Mouse (Mus musculus) spleen, postnatal 4 days (tissue): ENCODE results near the gene Ctnna2.

Experiments
- DNase-seq, 2 experiments: peaks; one replicate each; pipeline ENCODE4 v3.0.0; 2022; ENCODE audit warnings: low spot score in 2 of 2

The Ctnna2 gene

GRCm38 (mm10) chr6:77979241-77979961 is at the start of gene Ctnna2:
Ctnna2 (minus strand) TSS chr6:77979699.
- DNase-seq = peak in 1 of 2 experiments; percentile 58

DNA sequence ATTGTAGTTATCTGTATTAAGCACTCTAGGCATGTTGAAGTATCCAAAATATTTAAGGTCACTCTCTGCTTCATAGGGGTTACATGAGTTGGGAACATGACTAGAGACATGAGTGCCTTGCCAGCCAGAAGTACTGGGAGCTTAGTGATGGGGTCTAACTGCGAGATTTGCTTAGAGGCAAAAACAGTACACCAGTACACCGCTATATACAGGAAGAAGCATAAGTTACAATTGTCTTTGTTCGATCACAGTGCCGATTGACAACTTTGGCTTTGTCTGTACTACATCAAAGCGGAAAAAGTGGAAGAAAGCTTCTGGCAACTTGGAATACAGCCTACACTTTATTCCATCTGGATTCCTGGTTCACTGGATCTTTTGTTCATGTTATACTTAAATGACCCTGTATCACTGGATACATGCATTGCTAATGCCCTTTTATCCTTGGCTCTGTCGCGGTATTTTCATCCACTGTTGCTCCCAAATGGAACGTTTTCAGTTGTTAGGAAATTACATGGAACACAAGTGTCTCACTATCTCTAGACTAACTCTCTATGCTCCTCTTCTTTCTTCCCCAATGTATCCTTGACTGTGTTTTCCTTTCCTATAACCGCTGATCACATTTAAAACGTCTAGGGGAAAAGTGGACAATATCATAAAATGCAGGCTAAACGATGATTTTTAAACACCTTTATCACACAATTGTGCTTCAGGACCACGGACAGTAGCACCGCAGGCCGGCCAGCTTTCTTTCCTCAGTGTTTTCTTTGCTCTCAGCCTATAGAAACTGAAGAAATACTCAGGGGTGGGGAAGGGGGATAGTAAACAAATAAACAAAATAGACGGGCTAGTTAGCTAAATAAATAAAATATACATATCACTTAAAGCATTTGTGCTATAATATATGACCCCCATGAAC is 896 bp upstream of the Ctnna2 start:
- no peak for DNase-seq

GRCm38 (mm10) chr6:77978476-77979240 is 841 bp downstream of the Ctnna2 start:
- no peak for DNase-seq

DNA sequence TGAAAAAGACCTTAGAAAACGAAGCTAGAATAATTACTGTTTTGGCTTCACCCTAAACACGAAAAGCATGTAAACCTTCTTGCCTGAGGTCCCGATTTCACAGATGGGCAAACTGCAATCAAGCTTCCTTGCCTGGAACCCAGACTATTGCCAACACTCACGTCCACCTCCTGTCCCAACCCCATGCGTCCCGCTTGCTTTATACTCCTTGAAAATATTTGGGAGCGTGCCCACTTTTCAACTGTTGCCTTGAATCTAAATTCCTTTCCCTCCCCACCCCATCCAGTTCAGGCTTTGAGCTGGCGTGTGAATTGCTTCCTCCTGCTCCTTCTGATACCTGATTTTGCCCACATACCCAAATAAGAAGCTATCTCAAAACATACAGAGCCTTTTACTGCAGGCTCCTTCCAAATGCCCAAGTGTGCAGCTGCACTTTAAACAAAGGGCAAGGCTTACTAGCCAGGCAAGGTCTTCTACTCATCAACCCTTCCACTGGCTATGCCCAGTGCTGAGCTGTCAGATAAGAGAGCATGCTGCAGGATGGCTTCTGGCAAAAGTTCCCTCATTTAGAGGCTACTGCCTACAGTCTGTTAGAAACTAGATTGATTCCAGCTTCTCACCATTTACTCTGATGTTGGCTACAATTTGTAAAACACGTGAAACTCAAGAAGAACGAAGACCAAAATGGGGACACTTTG is 8.8 kb downstream of the Ctnna2 start:
- no peak for DNase-seq

- DNase-seq = no peak
These were observed 9.7 kb downstream of the Ctnna2 start for GRCm38 (mm10) chr6:77969774-77970173.

DNA sequence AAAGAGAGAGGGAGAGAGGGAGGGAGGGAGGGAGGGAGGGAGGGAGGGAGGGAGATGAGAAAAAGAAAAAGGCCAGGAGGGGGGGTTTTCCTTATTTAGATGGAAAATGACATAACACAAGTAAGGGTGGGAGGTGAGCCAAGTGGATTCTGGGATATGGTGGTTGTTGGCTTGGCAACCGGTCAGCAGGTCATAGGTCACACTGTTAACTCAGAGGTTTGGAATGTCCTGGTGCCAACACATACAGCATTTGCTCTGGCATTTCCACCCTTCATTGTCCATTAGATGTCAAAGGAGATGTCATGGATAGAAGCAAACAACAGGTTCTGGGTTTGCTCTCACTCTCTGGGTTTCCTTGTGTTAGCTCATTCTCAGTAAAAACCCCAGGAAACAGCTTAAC is 17.5 kb downstream of the Ctnna2 start:
- DNase-seq = no peak

GRCm38 (mm10) chr6:77951276-77951675 is 28.2 kb downstream of the Ctnna2 start:
- DNase-seq = no peak

GRCm38 (mm10) chr6:77950690-77951089 is 28.8 kb downstream of the Ctnna2 start:
- no peak for DNase-seq

- no peak for DNase-seq
These were observed 50.1 kb downstream of the Ctnna2 start for GRCm38 (mm10) chr6:77929375-77929774.

GRCm38 (mm10) chr6:77873150-77873549 is 106.3 kb downstream of the Ctnna2 start:
- DNase-seq = no peak

DNA sequence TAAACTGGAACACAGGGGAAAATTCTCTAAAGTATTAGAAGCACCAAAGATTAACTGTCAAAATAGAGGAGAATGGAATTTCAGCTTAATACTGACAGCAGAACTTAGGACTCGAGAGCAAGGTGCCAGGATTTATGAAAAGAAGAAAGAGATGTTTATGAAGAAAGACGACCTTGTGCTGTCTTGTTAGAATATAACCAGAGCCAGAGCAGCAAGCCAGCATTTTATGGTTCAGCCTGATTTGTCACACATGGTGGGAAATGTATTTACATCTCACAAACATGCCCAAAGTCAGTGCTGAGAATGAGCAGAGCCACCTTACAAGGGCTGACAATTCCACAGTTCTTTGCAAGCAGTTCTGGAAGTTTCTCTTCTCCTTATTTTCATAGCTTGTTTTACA is 110.2 kb downstream of the Ctnna2 start:
- DNase-seq = no peak

DNA sequence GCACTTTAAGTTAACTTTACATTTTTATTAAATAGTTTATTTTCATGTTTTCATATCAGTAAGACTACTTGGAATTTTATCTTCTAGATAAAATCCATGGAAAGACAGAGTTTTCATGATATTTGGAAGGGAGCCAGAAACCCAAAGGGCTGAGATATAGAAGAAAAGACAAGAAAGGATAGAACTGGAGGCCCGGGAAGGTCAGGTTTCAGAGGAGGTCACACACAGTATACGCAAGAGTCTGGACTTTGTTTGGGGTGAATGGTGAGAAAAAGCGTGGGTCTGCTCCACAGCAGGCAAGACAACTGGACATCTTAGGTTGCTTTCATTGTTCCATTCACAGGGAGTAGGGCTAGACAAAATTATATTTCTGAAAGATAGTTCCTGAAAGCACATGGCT is 111.4 kb downstream of the Ctnna2 start:
- DNase-seq = no peak

GRCm38 (mm10) chr6:77863379-77863778 is 116.1 kb downstream of the Ctnna2 start:
- no peak for DNase-seq

DNA sequence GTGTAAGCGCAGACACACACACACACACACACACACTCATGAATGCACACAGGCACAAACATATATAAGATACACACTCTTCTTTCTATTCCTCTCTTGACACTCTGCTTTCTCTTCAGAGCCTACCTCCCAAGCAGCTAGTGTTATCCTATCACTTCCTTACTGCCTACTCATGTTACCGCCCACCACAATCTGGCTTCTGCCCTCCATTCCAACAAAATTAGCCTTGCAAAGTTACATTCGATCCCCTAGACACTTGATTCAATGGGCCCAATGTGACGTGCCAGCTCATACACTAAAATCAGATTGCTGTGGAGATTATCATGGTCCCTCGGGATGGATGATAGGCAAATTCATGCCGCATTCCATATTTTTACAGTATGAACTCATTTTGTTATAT is 116.7 kb downstream of the Ctnna2 start:
- no peak for DNase-seq

GRCm38 (mm10) chr6:77849438-77849837 is 130.1 kb downstream of the Ctnna2 start:
- no peak for DNase-seq

DNA sequence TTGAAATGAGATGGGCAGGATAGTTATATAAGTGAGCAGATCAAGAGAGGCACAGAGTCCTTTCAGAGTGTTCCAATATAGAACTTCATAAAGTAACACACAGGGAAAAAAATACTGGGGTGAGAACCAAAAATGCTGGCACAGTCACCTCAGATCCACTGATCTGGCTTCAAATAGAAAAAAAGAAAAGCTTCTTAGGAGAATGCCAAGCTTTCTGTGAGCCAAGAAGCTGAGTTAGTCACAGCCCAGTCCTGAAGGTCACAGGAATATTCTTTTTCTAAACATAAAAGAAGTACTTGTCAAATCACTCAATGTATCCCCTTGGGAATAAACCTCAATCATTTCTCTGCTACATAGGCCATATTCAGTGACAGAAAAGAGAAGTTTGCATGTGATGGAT is 130.7 kb downstream of the Ctnna2 start:
- DNase-seq = no peak

GRCm38 (mm10) chr6:77847651-77848050 is 131.8 kb downstream of the Ctnna2 start:
- DNase-seq = no peak

DNA sequence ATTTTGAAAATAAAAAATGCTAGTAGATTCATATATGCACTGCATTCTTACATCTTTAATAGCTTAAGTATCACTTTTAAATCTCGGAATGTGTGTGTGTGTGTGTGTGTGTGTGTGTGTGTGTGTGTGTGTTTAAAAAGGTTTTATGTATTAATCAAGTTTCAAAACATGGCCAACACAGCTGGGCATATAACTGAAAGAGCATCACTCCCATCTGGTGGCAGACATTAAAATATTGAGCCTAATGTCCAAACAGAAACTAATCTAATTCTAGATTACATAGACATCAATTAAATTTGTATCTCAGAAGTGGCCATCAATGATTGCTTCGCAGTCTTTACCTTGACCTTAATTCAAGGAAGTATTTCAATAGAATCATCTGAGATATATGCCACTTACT is 140.4 kb downstream of the Ctnna2 start:
- DNase-seq = no peak

DNA sequence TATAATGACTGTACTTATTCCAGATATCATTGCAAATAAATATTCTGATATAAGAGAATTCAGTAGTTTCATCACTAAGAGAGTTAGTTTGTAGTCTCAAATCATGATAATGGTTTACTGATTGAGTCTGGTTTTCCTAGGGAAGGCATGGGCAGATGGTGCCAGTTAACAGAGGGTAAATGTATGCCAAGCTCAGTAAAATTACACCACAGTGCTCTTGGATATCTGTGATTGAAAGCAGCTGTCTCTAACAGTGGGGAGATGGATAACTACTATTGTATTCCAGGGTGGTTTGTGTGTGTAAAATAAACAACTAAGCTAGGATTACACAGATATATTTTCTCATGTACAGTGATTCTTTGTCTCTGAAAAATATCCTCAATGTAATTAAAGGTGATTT is 140.8 kb downstream of the Ctnna2 start:
- DNase-seq = no peak

GRCm38 (mm10) chr6:77837543-77837942 is 142.0 kb downstream of the Ctnna2 start:
- no peak for DNase-seq

GRCm38 (mm10) chr6:77834680-77835079 is 144.8 kb downstream of the Ctnna2 start:
- DNase-seq = no peak

GRCm38 (mm10) chr6:77827526-77827925 is 152.0 kb downstream of the Ctnna2 start:
- DNase-seq = no peak
